Mouse (Mus musculus): ENCODE measurements around the gene Ccdc9. TPM values are rescaled to one million over a fixed set of nuclear protein-coding genes. Genes with fewer than 3 reads are reported as not detected.
"Not testable (repeated sequence)": the region's sequence is repeated elsewhere in the genome, so short reads cannot be mapped to it uniquely, and the experiment has no call there.

The Ccdc9 gene
- polyA plus RNA-seq, 1 experiment from 2014 or later, result 46.7 TPM

GRCm38 (mm10) chr7:16261097-16261496 lies 25.5 kb downstream of the Ccdc9 start:
- H3K27me3 ChIP-seq, result no peaks in the 10 kb centered on the region
- no peaks in the 10 kb centered on the region for H3K36me3 ChIP-seq
- H3K4me2 ChIP-seq (replicated peaks), result no peak overlapping the region
- H3K27ac ChIP-seq, result no peak overlapping the region
- ATAC-seq (ENCODE audit: low FRiP score), result no peak
- H3K9ac ChIP-seq, result no peak overlapping the region
- H3K9me3 ChIP-seq (replicated peaks), result 0 out of 2 replicates have a peak, but pooled peaks cover 10% of the 10 kb centered on the region
- 75% methylated on average over 1 of the region's 1 CpGs for WGBS
- no peaks in the 10 kb centered on the region for H3K4me1 ChIP-seq
- H3K4me3 ChIP-seq, result no peak overlapping the region

GRCm38 (mm10) chr7:16259110-16259590 lies 27.4 kb downstream of the Ccdc9 start, which contains the start of gene C5ar1:
TSS of gene C5ar1 (minus strand) at chr7:16259540.
- 87% methylated on average over 5 of the region's 5 CpGs for WGBS
- no peak for ATAC-seq (ENCODE audit: low FRiP score)
- H3K9me3 ChIP-seq (replicated peaks), result no peaks in the 10 kb centered on the region
- H3K4me1 ChIP-seq, result no peaks in the 10 kb centered on the region
- no peaks in the 10 kb centered on the region for H3K36me3 ChIP-seq
- no peak within 1 kb of the TSS for H3K9ac ChIP-seq
- no peak within 1 kb of the TSS for H3K4me2 ChIP-seq (replicated peaks)
- H3K27ac ChIP-seq, result no peak within 1 kb of the TSS
- H3K27me3 ChIP-seq, result no peaks in the 10 kb centered on the region
- H3K4me3 ChIP-seq, result no peak within 1 kb of the TSS

GRCm38 (mm10) chr7:16257830-16258229 lies 28.8 kb downstream of the Ccdc9 start:
- WGBS, result 86% methylated on average over 11 of the region's 11 CpGs
- no peak overlapping the region for H3K4me3 ChIP-seq
- no peaks in the 10 kb centered on the region for H3K27me3 ChIP-seq
- H3K9me3 ChIP-seq (replicated peaks), result no peaks in the 10 kb centered on the region
- ATAC-seq (ENCODE audit: low FRiP score), result no peak
- no peaks in the 10 kb centered on the region for H3K36me3 ChIP-seq
- no peak overlapping the region for H3K4me2 ChIP-seq (replicated peaks)
- H3K9ac ChIP-seq, result no peak overlapping the region
- H3K4me1 ChIP-seq, result no peaks in the 10 kb centered on the region
- H3K27ac ChIP-seq, result no peak overlapping the region

- H3K27me3 ChIP-seq; H3K36me3 ChIP-seq; ATAC-seq (ENCODE audit: low FRiP score); H3K27ac ChIP-seq; H3K4me2 ChIP-seq (replicated peaks); H3K9me3 ChIP-seq (replicated peaks); H3K4me1 ChIP-seq; H3K9ac ChIP-seq; H3K4me3 ChIP-seq: not testable (repeated sequence)
- 90% methylated on average over 4 of the region's 4 CpGs for WGBS
Observed at GRCm38 (mm10) chr7:16255963-16256362, 30.6 kb downstream of the Ccdc9 start.

- WGBS, result 69% methylated on average over 4 of the region's 4 CpGs
- Histone ChIP-seq H3K4me1 (no peaks in the 10 kb centered on the region), H3K9me3 (replicated peaks) (no peaks in the 10 kb centered on the region), H3K4me3 (no peak overlapping the region), H3K27me3 (no peaks in the 10 kb centered on the region), H3K36me3 (no peaks in the 10 kb centered on the region), H3K27ac (no peak overlapping the region), H3K4me2 (replicated peaks) (no peak overlapping the region), H3K9ac (no peak overlapping the region)
- ATAC-seq (ENCODE audit: low FRiP score), result no peak
Observed at GRCm38 (mm10) chr7:16254195-16254594, 32.4 kb downstream of the Ccdc9 start.

GRCm38 (mm10) chr7:16250687-16251086 lies 35.9 kb downstream of the Ccdc9 start:
- H3K4me1 ChIP-seq, result no peaks in the 10 kb centered on the region
- 86% methylated on average over 5 of the region's 5 CpGs for WGBS
- H3K4me2 ChIP-seq (replicated peaks), result no peak overlapping the region
- no peak overlapping the region for H3K9ac ChIP-seq
- H3K36me3 ChIP-seq, result no peaks in the 10 kb centered on the region
- no peaks in the 10 kb centered on the region for H3K9me3 ChIP-seq (replicated peaks)
- no peaks in the 10 kb centered on the region for H3K27me3 ChIP-seq
- no peak for ATAC-seq (ENCODE audit: low FRiP score)
- no peak overlapping the region for H3K27ac ChIP-seq
- no peak overlapping the region for H3K4me3 ChIP-seq

GRCm38 (mm10) chr7:16245958-16246357 lies 40.6 kb downstream of the Ccdc9 start:
- H3K4me3 ChIP-seq, result no peak overlapping the region
- no peak overlapping the region for H3K4me2 ChIP-seq (replicated peaks)
- no peaks in the 10 kb centered on the region for H3K27me3 ChIP-seq
- no peak for ATAC-seq (ENCODE audit: low FRiP score)
- WGBS, result 57% methylated on average over 1 of the region's 4 CpGs
- no peaks in the 10 kb centered on the region for H3K36me3 ChIP-seq
- no peak overlapping the region for H3K27ac ChIP-seq
- no peak overlapping the region for H3K9ac ChIP-seq
- no peaks in the 10 kb centered on the region for H3K9me3 ChIP-seq (replicated peaks)
- H3K4me1 ChIP-seq, result no peaks in the 10 kb centered on the region

- Histone ChIP-seq H3K9ac (no peak within 1 kb of the TSS), H3K36me3 (no peaks in the 10 kb centered on the region), H3K4me3 (no peak within 1 kb of the TSS), H3K4me2 (replicated peaks) (no peak within 1 kb of the TSS), H3K27ac (no peak within 1 kb of the TSS), H3K27me3 (no peaks in the 10 kb centered on the region), H3K9me3 (replicated peaks) (no peaks in the 10 kb centered on the region), H3K4me1 (no peaks in the 10 kb centered on the region)
- WGBS, result 77% methylated on average over 5 of the region's 5 CpGs
- ATAC-seq (ENCODE audit: low FRiP score), result no peak
Observed at GRCm38 (mm10) chr7:16244067-16244466, 42.5 kb downstream of the Ccdc9 start, which contains the start of gene C5ar2. TSS of gene C5ar2 (minus strand) at chr7:16244154.

GRCm38 (mm10) chr7:16242198-16242597 lies 44.4 kb downstream of the Ccdc9 start:
- Histone ChIP-seq H3K36me3 (no peaks in the 10 kb centered on the region), H3K9me3 (replicated peaks) (no peaks in the 10 kb centered on the region), H3K4me3 (no peak overlapping the region), H3K9ac (no peak overlapping the region), H3K27ac (no peak overlapping the region), H3K4me1 (no peaks in the 10 kb centered on the region), H3K27me3 (no peaks in the 10 kb centered on the region), H3K4me2 (replicated peaks) (no peak overlapping the region)
- ATAC-seq (ENCODE audit: low FRiP score), result no peak
- WGBS, result 84% methylated on average over 6 of the region's 6 CpGs

- Histone ChIP-seq H3K36me3 (no peaks in the 10 kb centered on the region), H3K27ac (no peak overlapping the region), H3K4me1 (no peaks in the 10 kb centered on the region), H3K9me3 (replicated peaks) (no peaks in the 10 kb centered on the region), H3K4me3 (no peak overlapping the region), H3K9ac (no peak overlapping the region), H3K4me2 (replicated peaks) (no peak overlapping the region), H3K27me3 (no peaks in the 10 kb centered on the region)
- ATAC-seq (ENCODE audit: low FRiP score), result no peak
- WGBS, result 66% methylated on average over 11 of the region's 11 CpGs
Observed at GRCm38 (mm10) chr7:16241787-16242186, 44.8 kb downstream of the Ccdc9 start.

- Histone ChIP-seq H3K36me3 (no peaks in the 10 kb centered on the region), H3K9me3 (replicated peaks) (no peaks in the 10 kb centered on the region), H3K4me3 (no peak overlapping the region), H3K9ac (no peak overlapping the region), H3K4me1 (no peaks in the 10 kb centered on the region), H3K4me2 (replicated peaks) (no peak overlapping the region), H3K27ac (no peak overlapping the region), H3K27me3 (no peaks in the 10 kb centered on the region)
- no peak for ATAC-seq (ENCODE audit: low FRiP score)
- 97% methylated on average over 1 of the region's 1 CpGs for WGBS
Observed at GRCm38 (mm10) chr7:16240978-16241303, 45.7 kb downstream of the Ccdc9 start.

- no peaks in the 10 kb centered on the region for H3K4me1 ChIP-seq
- no peak overlapping the region for H3K4me3 ChIP-seq
- no peaks in the 10 kb centered on the region for H3K9me3 ChIP-seq (replicated peaks)
- ATAC-seq (ENCODE audit: low FRiP score), result no peak
- 80% methylated on average over 7 of the region's 7 CpGs for WGBS
- no peak overlapping the region for H3K27ac ChIP-seq
- no peak overlapping the region for H3K9ac ChIP-seq
- no peak overlapping the region for H3K4me2 ChIP-seq (replicated peaks)
- no peaks in the 10 kb centered on the region for H3K36me3 ChIP-seq
- no peaks in the 10 kb centered on the region for H3K27me3 ChIP-seq
Observed at GRCm38 (mm10) chr7:16240281-16240977, 46.2 kb downstream of the Ccdc9 start.

- Histone ChIP-seq H3K27ac (no peak overlapping the region), H3K27me3 (no peaks in the 10 kb centered on the region), H3K4me2 (replicated peaks) (no peak overlapping the region), H3K9me3 (replicated peaks) (no peaks in the 10 kb centered on the region), H3K4me1 (no peaks in the 10 kb centered on the region), H3K36me3 (no peaks in the 10 kb centered on the region), H3K9ac (no peak overlapping the region), H3K4me3 (no peak overlapping the region)
- WGBS, result 62% methylated on average over 9 of the region's 9 CpGs
- no peak for ATAC-seq (ENCODE audit: low FRiP score)
Observed at GRCm38 (mm10) chr7:16239554-16239997, 47.0 kb downstream of the Ccdc9 start.

Measured in hindbrain, embryonic 12.5 days (tissue).